Mouse (Mus musculus): ENCODE data around the gene Gm28036.
A peak's percentile ranks its signal among the peaks of the same experiment; 100 is the strongest.
"Not testable (repeated sequence)": the region's sequence is repeated elsewhere in the genome, so short reads cannot be mapped to it uniquely, and the experiment has no call there.

The Gm28036 gene

GRCm38 (mm10) chr2:156126992-156127391 is at the start of gene Gm28036:
Gene Gm28036, minus strand, starts transcription at chr2:156127092.
- no peak for DNase-seq (ENCODE audit: low read depth in 1 of 2, low spot score in 2 of 2)

- no peak for DNase-seq (ENCODE audit: low read depth in 1 of 2, low spot score in 2 of 2)
Measured at GRCm38 (mm10) chr2:156166557-156166956, 39.7 kb upstream of the Gm28036 start.

GRCm38 (mm10) chr2:156165478-156165877 is 38.6 kb upstream of the Gm28036 start:
- DNase-seq (ENCODE audit: low read depth in 1 of 2, low spot score in 2 of 2): no peak

GRCm38 (mm10) chr2:156151538-156151937 is 24.6 kb upstream of the Gm28036 start:
- DNase-seq (ENCODE audit: low read depth in 1 of 2, low spot score in 2 of 2): no peak

- DNase-seq (ENCODE audit: low read depth in 1 of 2, low spot score in 2 of 2): no peak
Measured at GRCm38 (mm10) chr2:156147316-156147915, 20.5 kb upstream of the Gm28036 start.

- no peak for DNase-seq (ENCODE audit: low read depth in 1 of 2, low spot score in 2 of 2)
Measured at GRCm38 (mm10) chr2:156146272-156146989, 19.5 kb upstream of the Gm28036 start.

GRCm38 (mm10) chr2:156145486-156146130 is 18.7 kb upstream of the Gm28036 start:
- no peak for DNase-seq (ENCODE audit: low read depth in 1 of 2, low spot score in 2 of 2)

- peak; percentile 59 to 77 for DNase-seq (ENCODE audit: low read depth in 1 of 2, low spot score in 2 of 2)
Measured at GRCm38 (mm10) chr2:156143953-156144724, 17.2 kb upstream of the Gm28036 start, which contains the start of the genes Romo1 and Nfs1. Gene Romo1, plus strand, starts transcription at chr2:156144039. Gene Nfs1, minus strand, starts transcription at chr2:156144186.

GRCm38 (mm10) chr2:156143367-156143766 is 16.5 kb upstream of the Gm28036 start:
- no peak for DNase-seq (ENCODE audit: low read depth in 1 of 2, low spot score in 2 of 2)

GRCm38 (mm10) chr2:156142820-156143219 is 15.9 kb upstream of the Gm28036 start:
- no peak for DNase-seq (ENCODE audit: low read depth in 1 of 2, low spot score in 2 of 2)

GRCm38 (mm10) chr2:156135695-156136094 is 8.8 kb upstream of the Gm28036 start:
- no peak for DNase-seq (ENCODE audit: low read depth in 1 of 2, low spot score in 2 of 2)

- no peak for DNase-seq (ENCODE audit: low read depth in 1 of 2, low spot score in 2 of 2)
Measured at GRCm38 (mm10) chr2:156134161-156134560, 7.3 kb upstream of the Gm28036 start.

GRCm38 (mm10) chr2:156123731-156124130 is 3.2 kb downstream of the Gm28036 start:
- DNase-seq (ENCODE audit: low read depth in 1 of 2, low spot score in 2 of 2): no peak

GRCm38 (mm10) chr2:156119566-156119965 is 7.3 kb downstream of the Gm28036 start:
- DNase-seq (ENCODE audit: low read depth in 1 of 2, low spot score in 2 of 2): no peak

- not testable (repeated sequence) for DNase-seq (ENCODE audit: low read depth in 1 of 2, low spot score in 2 of 2)
Measured at GRCm38 (mm10) chr2:156112080-156112423, 14.8 kb downstream of the Gm28036 start.

- peak; percentile 72 to 83 for DNase-seq (ENCODE audit: low read depth in 1 of 2, low spot score in 2 of 2)
Measured at GRCm38 (mm10) chr2:156111358-156112079, 15.4 kb downstream of the Gm28036 start, which contains the start of the genes Cpne1 and Rbm12. Gene Cpne1, minus strand, starts transcription at chr2:156111965. Gene Rbm12, minus strand, starts transcription at chr2:156111978.

- no peak for DNase-seq (ENCODE audit: low read depth in 1 of 2, low spot score in 2 of 2)
Measured at GRCm38 (mm10) chr2:156110627-156111357, 16.1 kb downstream of the Gm28036 start.

GRCm38 (mm10) chr2:156091926-156092325 is 35.0 kb downstream of the Gm28036 start:
- DNase-seq (ENCODE audit: low read depth in 1 of 2, low spot score in 2 of 2): no peak

GRCm38 (mm10) chr2:156089799-156090198 is 37.1 kb downstream of the Gm28036 start:
- no peak for DNase-seq (ENCODE audit: low read depth in 1 of 2, low spot score in 2 of 2)

All from monocyte, adult 2 months (primary cell).